Mouse (Mus musculus): ENCODE measurements around the gene Fam90a1a.

DNA sequence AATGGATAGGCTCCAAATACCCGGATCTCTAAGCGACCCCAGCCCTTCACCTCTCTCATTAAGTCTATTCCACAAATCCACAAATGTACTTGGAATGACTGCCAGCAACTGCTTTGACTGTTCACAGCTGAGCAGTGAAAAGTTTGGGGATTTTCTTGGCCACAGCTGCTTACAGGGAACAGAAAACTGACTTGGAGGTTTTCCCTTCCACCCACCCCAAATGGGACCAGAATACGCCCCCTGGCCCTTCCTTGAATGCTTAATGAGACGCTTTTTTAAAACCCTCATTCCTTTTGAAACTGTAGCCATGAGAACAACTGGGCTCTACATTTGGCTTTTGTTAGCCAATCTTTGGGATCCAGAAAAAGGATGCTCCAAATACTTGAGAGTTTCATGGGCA is 19.7 kb downstream of the Fam90a1a start:
- TF ChIP-seq CTCF (conservative IDR thresholded peaks at IDR 0.05; ENCODE audit: low read length) (no peak), NANOG (IDR thresholded peaks at IDR 0.05; ENCODE audit: borderline replicate concordance, low read length) (no peak)

Measured in E14TG2a.4 (cell line).